Mouse (Mus musculus): ENCODE measurements around the gene Dpagt1. TPM values are rescaled to one million over a fixed set of nuclear protein-coding genes. Genes with fewer than 3 reads are reported as not detected.

Gene Dpagt1
- total RNA-seq, 2 experiments from 2014 or later, result 17.8 to 18.2 TPM

- no peak for DNase-seq
Measured at GRCm38 (mm10) chr9:44378153-44378730, 52.4 kb downstream of the Dpagt1 start.

- peak; percentile 99 to 100 for DNase-seq
Measured at GRCm38 (mm10) chr9:44379054-44379834, 53.4 kb downstream of the Dpagt1 start, which contains the start of gene Hyou1. TSS of gene Hyou1 (plus strand) at chr9:44379490.

- no peak for DNase-seq
Measured at GRCm38 (mm10) chr9:44379862-44380261, 54.0 kb downstream of the Dpagt1 start.

Small RNA genes lying within 50 kb of the gene (microRNA-seq; reads per million reads assigned to microRNA genes)
- gene Gm44335, result 0 reads per million in 2 experiments

Other genes with a start within 250 kb of the Dpagt1 start
- not detected for gene Mfrp, start 224.3 kb upstream of the Dpagt1 start, total RNA-seq (2021)
- gene C1qtnf5, start 218.8 kb upstream of the Dpagt1 start, total RNA-seq (2021), result 1 to 10 TPM; 5.6 to 5.9 TPM
- gene Gm49380, start 212.5 kb upstream of the Dpagt1 start, total RNA-seq (2021), result under 1 TPM in 1 of 2 experiments, not detected in 1; 0.37 TPM
- gene Rnf26, start 212.5 kb upstream of the Dpagt1 start, total RNA-seq (2021), result 1 to 10 TPM; 5.9 to 6.0 TPM
- 10 to 100 TPM; 31.0 to 38.6 TPM for gene Mcam, start 191.6 kb upstream of the Dpagt1 start, total RNA-seq (2021)
- 10 to 100 TPM; 18.0 to 18.5 TPM for gene Cbl, start 92.0 kb upstream of the Dpagt1 start, total RNA-seq (2021)
- gene Ccdc153, start 85.3 kb upstream of the Dpagt1 start, total RNA-seq (2021), result 1 to 10 TPM in 1 of 2 experiments, not detected in 1; 1.7 TPM
- 1 to 10 TPM; 4.6 to 5.4 TPM for gene Pdzd3, start 74.5 kb upstream of the Dpagt1 start, total RNA-seq (2021)
- 10 to 100 TPM; 21.7 to 25.6 TPM for gene Nlrx1, start 57.4 kb upstream of the Dpagt1 start, total RNA-seq (2021)
- gene Abcg4, start 37.4 kb upstream of the Dpagt1 start, total RNA-seq (2021), result under 1 TPM; 0.30 to 0.85 TPM
- gene Hinfp, start 20.3 kb upstream of the Dpagt1 start, total RNA-seq (2021), result 1 to 10 TPM; 8.1 TPM
- 10 to 100 TPM; 13.7 to 19.6 TPM for gene C2cd2l, start 5.7 kb upstream of the Dpagt1 start, total RNA-seq (2021)
- gene H2afx, start 8.7 kb downstream of the Dpagt1 start, total RNA-seq (2021), result 10 to 100 TPM; 10.7 TPM
- 10 to 100 TPM; 50.0 to 50.8 TPM for gene Hmbs, start 18.2 kb downstream of the Dpagt1 start, total RNA-seq (2021)
- gene Vps11, start 35.7 kb downstream of the Dpagt1 start, total RNA-seq (2021), result 10 to 100 TPM; 14.4 to 18.3 TPM
- 10 to 100 TPM; 46.6 to 65.5 TPM for gene Hyou1, start 53.5 kb downstream of the Dpagt1 start, total RNA-seq (2021)
- 10 to 100 TPM; 17.8 to 20.3 TPM for gene Slc37a4, start 70.8 kb downstream of the Dpagt1 start, total RNA-seq (2021)
- gene Rps25, start 81.1 kb downstream of the Dpagt1 start, total RNA-seq (2021), result 100 to 1,000 TPM; 788 to 877 TPM
- 10 to 100 TPM; 42.0 to 43.6 TPM for gene Trappc4, start 81.6 kb downstream of the Dpagt1 start, total RNA-seq (2021)
- gene Ccdc84, start 92.5 kb downstream of the Dpagt1 start, total RNA-seq (2021), result 1 to 10 TPM; 5.0 to 6.0 TPM
- not detected for gene Foxr1, start 115.1 kb downstream of the Dpagt1 start, total RNA-seq (2021)
- gene Upk2, start 129.0 kb downstream of the Dpagt1 start, total RNA-seq (2021), result not detected
- 10 to 100 TPM; 36.2 to 41.7 TPM for gene Bcl9l, start 156.8 kb downstream of the Dpagt1 start, total RNA-seq (2021)
- 1 to 10 TPM in 1 of 2 experiments, under 1 TPM in 1; 0.37 to 2.8 TPM for gene Cxcr5, start 235.9 kb downstream of the Dpagt1 start, total RNA-seq (2021)

Data from heart, adult 18-20 months (tissue).